Mouse (Mus musculus) testis, adult 2 months (tissue): ENCODE data around the gene Gm7138.

ENCODE experiments used
- CTCF ChIP-seq: fragments of 200-500 bp; IDR thresholded peaks from 2 replicates; pipeline ENCODE4 v1.5.1; 2012; ENCODE audit warnings: low read depth, mild to moderate bottlenecking, inconsistent platforms, low read length, moderate library complexity; ENCODE audit not compliant: control insufficient read depth, insufficient read depth, insufficient replicate concordance
- POLR2A ChIP-seq: fragments of 200-500 bp; IDR thresholded peaks from 2 replicates; pipeline ENCODE4 v1.6.1; 2012; ENCODE audit warnings: low read depth, mild to moderate bottlenecking, inconsistent platforms, low read length, moderate library complexity; ENCODE audit not compliant: control insufficient read depth

DNA sequence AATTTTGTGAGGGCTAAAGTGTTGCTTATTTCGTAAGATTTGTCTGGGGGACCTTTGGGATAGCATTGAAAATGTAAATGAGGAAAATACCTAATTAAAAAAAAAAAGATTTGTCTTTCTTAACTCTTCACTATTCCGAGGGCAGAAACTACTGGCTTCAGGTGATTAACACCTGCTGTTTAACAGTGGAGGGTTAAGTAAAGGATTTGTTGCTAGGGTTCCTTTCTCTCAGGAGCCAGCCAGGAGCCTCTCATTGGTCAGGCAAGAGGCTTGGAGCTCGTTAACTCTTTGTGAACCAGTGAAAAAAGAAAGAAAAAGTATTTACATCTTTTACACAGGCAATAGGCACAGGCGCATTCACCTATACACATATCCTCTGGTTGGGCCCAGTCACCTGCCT is 42.5 kb upstream of the Gm7138 start:
- TF ChIP-seq POLR2A (no peak), CTCF (no peak)
